Mouse (Mus musculus): ENCODE measurements around the gene Agr3. TPM values are rescaled to one million over a fixed set of nuclear protein-coding genes. Genes with fewer than 3 reads are reported as not detected.

Agr3 gene
- polyA plus RNA-seq, 1 experiment from 2014 or later, result 0.45 TPM

DNA sequence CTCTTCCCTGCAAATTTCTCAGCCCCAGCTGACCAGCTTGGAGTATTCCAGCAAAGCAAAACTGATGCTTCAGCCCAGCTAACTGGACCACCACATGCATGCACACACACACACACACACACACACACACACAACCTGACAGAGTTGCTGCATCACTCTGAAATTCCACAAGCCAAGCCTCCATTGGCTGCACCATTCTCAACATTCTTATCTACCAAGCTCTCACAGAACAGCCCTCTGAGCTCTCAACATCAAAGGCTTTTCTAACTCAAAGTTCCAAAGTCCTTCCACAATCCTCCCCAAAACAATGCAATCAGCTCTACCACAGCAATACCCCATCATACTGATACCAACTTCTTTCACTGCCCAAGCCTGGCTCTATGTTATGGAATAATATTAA is 7.4 kb downstream of the Agr3 start:
- no peaks in the 10 kb centered on the region for H3K27me3 ChIP-seq
- no peaks in the 10 kb centered on the region for H3K4me1 ChIP-seq (replicated peaks)
- H3K4me2 ChIP-seq, result no peak overlapping the region
- no peaks in the 10 kb centered on the region for H3K36me3 ChIP-seq
- no peaks in the 10 kb centered on the region for H3K9me3 ChIP-seq
- no peak overlapping the region for H3K4me3 ChIP-seq
- no peak overlapping the region for H3K9ac ChIP-seq
- no peak for ATAC-seq (ENCODE audit: low FRiP score, low read depth)
- no peak overlapping the region for H3K27ac ChIP-seq (replicated peaks)

DNA sequence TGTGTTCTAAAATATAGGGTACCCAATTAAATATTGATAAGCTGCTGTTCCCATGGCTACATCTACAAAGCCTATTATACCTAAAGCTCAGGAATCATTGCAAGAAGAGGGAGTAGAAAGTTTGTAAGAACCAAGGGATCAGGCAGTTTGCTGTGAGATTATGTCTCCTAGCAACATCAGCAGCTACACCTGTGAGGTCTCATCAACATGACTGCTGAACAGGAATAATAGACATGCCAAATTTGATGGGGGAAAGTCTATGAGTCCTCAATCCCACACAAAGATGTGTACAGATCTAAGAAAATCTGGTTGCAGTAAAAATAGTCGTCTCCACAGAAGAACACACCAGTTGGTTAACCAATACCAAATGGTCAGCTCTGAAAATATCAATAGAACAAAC is 26.3 kb downstream of the Agr3 start:
- WGBS, result 85% methylated on average over 1 of the region's 1 CpGs
- no peak for ATAC-seq (ENCODE audit: low FRiP score, low read depth)
- H3K4me1 ChIP-seq (replicated peaks), result no peaks in the 10 kb centered on the region

DNA sequence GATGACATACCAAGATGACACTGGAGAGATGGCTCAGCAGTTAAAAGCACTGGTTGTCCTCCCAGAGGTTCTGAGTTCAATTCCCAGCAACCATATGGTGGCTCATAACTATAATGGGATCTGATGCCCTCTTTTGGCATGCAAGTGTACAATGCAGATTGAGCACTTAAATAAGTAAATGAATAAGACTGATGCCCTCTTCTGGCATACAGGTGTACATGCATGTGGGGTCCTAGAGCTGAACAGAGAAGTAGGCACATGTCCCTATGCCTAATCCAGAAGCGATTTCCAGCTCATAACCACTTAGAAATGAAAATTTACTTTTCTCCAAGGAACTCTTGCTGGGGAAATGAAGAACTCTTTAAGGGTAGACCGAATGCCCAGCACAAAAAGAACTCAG is 31.8 kb downstream of the Agr3 start:
- no peaks in the 10 kb centered on the region for H3K27me3 ChIP-seq
- 71% methylated on average over 2 of the region's 2 CpGs for WGBS
- no peaks in the 10 kb centered on the region for H3K36me3 ChIP-seq
- no peaks in the 10 kb centered on the region for H3K9me3 ChIP-seq
- H3K4me2 ChIP-seq, result no peak overlapping the region
- no peak overlapping the region for H3K9ac ChIP-seq
- H3K4me3 ChIP-seq, result no peak overlapping the region
- ATAC-seq (ENCODE audit: low FRiP score, low read depth), result no peak
- H3K27ac ChIP-seq (replicated peaks), result no peak overlapping the region
- H3K4me1 ChIP-seq (replicated peaks), result no peaks in the 10 kb centered on the region

More for the DNA sequence above, 26.3 kb downstream of the Agr3 start:
- Histone ChIP-seq H3K4me3 (no peak overlapping the region), H3K9me3 (no peaks in the 10 kb centered on the region), H3K9ac (no peak overlapping the region), H3K27ac (replicated peaks) (no peak overlapping the region), H3K4me2 (no peak overlapping the region), H3K36me3 (no peaks in the 10 kb centered on the region), H3K27me3 (no peaks in the 10 kb centered on the region)

DNA sequence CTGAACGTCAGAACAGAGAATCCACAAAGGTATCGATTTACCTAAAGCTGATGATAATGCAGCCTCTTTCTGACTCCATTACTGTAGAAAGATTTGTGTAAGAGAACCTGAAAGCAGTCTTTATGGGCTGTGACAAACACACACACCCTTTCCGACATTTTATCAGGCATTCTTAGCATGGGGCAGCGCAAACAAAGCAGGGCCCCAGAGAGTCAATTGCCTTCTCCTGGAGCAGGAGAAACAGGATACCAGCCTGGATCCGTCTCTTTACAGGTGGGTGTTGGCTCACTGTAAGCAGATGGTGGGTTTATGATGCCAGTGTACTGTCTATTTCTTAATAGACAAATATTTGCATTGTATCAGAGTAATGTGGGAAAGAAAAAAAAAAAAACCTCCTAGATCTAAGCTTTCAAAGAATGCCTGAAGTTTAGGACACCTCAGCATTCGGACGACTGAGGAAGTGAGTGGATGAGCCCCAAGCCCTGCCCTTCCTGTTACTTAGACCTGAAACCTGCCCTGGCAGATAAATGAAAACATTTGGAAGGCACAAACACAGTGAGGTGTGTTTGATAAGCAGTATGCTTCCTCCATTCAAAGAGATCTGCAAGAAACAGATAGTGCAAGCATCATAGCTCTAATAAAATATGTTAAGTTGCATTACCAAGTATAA is 40.8 kb downstream of the Agr3 start:
- H3K4me3 ChIP-seq, result no peak overlapping the region
- no peak for ATAC-seq (ENCODE audit: low FRiP score, low read depth)
- no peaks in the 10 kb centered on the region for H3K4me1 ChIP-seq (replicated peaks)
- H3K36me3 ChIP-seq, result no peaks in the 10 kb centered on the region
- no peak overlapping the region for H3K4me2 ChIP-seq
- H3K27me3 ChIP-seq, result no peaks in the 10 kb centered on the region
- H3K27ac ChIP-seq (replicated peaks), result no peak overlapping the region
- WGBS, result 64% methylated on average over 7 of the region's 7 CpGs
- no peaks in the 10 kb centered on the region for H3K9me3 ChIP-seq
- H3K9ac ChIP-seq, result no peak overlapping the region

DNA sequence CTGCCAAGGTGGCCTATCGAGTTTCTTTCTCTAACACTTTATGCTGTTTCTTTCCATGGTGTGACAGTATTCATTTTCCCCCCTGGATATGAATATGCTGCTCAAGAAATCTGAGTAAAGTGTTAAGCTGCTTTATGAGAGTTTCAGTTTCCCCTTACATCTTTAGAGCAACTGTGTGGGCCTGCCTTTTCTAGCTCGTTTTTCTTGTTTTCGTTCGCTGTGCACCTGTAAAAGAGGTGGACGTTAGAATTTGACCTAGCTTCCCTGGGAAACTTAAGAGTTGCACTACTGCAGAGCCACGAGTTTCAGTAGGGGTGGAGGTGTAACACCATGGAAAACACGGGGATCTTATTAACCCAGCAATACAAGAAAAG is 41.3 kb downstream of the Agr3 start:
- H3K4me3 ChIP-seq, result no peak overlapping the region
- no peaks in the 10 kb centered on the region for H3K4me1 ChIP-seq (replicated peaks)
- H3K4me2 ChIP-seq, result no peak overlapping the region
- no peak overlapping the region for H3K27ac ChIP-seq (replicated peaks)
- no peak for ATAC-seq (ENCODE audit: low FRiP score, low read depth)
- no peaks in the 10 kb centered on the region for H3K27me3 ChIP-seq
- 86% methylated on average over 7 of the region's 7 CpGs for WGBS
- no peak overlapping the region for H3K9ac ChIP-seq
- H3K9me3 ChIP-seq, result no peaks in the 10 kb centered on the region
- no peaks in the 10 kb centered on the region for H3K36me3 ChIP-seq

DNA sequence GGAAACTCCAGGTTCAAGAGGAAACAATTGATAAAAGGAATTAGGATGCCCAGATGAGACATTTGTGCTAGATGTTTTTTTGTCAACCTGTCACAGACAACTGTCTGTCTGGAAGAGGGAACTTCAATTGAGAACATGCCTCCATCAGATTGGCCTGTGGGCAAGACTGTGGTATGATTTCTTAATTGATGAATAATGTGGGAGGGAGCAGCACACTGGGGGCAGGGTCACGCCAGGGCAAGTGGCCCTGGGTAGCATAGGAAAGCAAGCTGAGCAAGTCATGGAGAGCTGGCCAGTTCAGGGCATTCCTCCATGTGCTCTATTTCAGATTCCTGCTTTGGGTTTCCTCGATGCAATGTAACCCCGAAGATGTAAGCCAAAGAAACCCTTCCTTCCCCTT is 50.5 kb downstream of the Agr3 start:
- H3K4me3 ChIP-seq, result no peak overlapping the region
- H3K9ac ChIP-seq, result no peak overlapping the region
- H3K4me1 ChIP-seq (replicated peaks), result 0 out of 2 replicates have a peak, but pooled peaks cover 4% of the 10 kb centered on the region

DNA sequence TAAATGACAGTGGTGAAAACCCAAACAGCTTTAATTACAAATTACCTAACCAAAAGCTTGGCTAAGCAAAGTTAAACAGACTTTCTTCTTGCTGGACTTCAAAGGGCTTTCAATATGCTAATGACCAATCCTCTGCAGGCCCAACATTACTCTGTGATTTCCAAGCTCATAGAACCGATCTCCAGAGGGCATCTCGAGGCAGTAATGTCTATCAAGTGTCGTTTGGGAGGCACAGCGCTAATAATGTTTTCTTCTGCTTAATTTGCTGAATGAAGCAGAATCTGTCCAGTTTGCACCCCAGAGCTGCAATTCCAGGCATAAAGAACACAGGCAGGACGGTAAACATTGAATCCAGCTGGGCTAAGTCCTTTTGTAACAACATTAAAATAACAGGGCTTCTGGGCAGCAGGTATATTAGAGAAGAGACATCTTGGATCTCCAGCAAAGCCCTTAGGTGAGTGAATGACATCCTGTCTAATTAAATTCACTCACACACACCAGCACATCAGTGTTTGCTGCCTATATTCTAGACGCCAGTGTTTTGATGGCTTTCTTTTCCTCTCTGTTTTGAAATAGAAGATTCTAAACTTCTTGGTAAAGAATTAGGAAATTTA is 52.3 kb downstream of the Agr3 start:
- Histone ChIP-seq H3K27ac (replicated peaks) (no peak overlapping the region), H3K36me3 (no peaks in the 10 kb centered on the region), H3K4me3 (no peak overlapping the region), H3K4me1 (replicated peaks) (peaks cover 11% of the 10 kb centered on the region), H3K9me3 (no peaks in the 10 kb centered on the region), H3K9ac (no peak overlapping the region), H3K4me2 (no peak overlapping the region), H3K27me3 (no peaks in the 10 kb centered on the region)
- 34% methylated on average over 6 of the region's 6 CpGs for WGBS
- peak; percentile 51; the same call in 1 of the 2 replicates for ATAC-seq (ENCODE audit: low FRiP score, low read depth)

More for the DNA sequence above, 50.5 kb downstream of the Agr3 start:
- Histone ChIP-seq H3K27ac (replicated peaks) (no peak overlapping the region), H3K4me2 (no peak overlapping the region), H3K27me3 (no peaks in the 10 kb centered on the region), H3K36me3 (no peaks in the 10 kb centered on the region), H3K9me3 (no peaks in the 10 kb centered on the region)
- ATAC-seq (ENCODE audit: low FRiP score, low read depth), result no peak
- 86% methylated on average over 3 of the region's 3 CpGs for WGBS

DNA sequence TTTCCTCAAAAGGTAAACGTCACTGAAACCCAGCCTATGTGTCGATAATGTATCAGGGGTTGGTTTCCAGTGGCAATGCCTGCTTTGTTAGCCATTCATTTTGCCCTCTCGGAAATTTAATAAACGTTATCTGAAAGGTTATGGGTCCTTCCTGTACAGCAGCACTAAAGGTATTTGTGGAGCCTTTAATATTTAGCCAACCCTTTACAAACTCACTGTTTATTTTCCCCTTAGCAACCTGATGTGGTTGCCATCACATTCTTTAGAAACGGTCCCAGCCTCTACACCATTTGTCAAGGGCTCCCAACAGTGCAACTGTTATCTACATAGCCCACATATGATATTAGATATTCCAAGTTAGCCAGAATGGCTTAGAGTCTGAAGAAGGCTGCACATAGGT is 54.2 kb downstream of the Agr3 start:
- 89% methylated on average over 5 of the region's 5 CpGs for WGBS
- Histone ChIP-seq H3K9ac (no peak overlapping the region), H3K36me3 (no peaks in the 10 kb centered on the region), H3K4me1 (replicated peaks) (peaks cover 11% of the 10 kb centered on the region), H3K4me2 (no peak overlapping the region), H3K9me3 (no peaks in the 10 kb centered on the region), H3K4me3 (no peak overlapping the region), H3K27me3 (no peaks in the 10 kb centered on the region), H3K27ac (replicated peaks) (no peak overlapping the region)
- no peak for ATAC-seq (ENCODE audit: low FRiP score, low read depth)

DNA sequence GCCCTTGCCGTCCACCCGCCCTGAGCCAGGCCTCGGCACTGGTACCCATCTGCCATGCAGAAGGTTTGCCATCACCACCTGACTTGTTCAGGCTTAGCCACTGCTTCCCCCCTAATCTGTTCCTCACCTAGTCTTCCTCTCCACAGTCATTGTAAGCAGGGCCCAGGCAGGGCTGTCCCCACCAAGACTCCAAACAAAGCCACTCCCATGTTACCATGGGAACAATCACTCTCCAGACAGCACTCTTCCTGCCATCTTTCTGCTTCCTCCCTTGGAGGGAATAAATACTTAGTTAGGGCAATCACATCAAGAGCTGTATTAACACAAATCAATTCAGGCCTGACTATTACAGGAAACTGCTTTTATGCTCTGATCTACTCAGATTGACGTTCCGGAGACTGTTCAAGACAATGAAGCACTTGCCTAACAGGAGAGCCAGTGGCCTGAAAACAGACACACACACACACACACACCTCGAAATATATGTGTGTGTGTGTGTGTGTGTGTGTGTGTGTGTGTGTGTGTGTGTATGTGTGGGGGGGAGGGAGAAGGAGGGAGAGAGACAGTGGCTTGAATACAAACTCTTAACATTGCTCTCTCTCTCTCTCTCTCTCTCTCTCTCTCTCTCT is 56.4 kb downstream of the Agr3 start:
- peaks cover 11% of the 10 kb centered on the region for H3K4me1 ChIP-seq (replicated peaks)
- H3K9ac ChIP-seq, result no peak overlapping the region
- no peaks in the 10 kb centered on the region for H3K27me3 ChIP-seq
- H3K4me2 ChIP-seq, result no peak overlapping the region
- H3K4me3 ChIP-seq, result no peak overlapping the region
- 42% methylated on average over 6 of the region's 6 CpGs for WGBS
- ATAC-seq (ENCODE audit: low FRiP score, low read depth), result peak; percentile 87
- H3K27ac ChIP-seq (replicated peaks), result 0 out of 2 replicates have a peak overlapping the region, but pooled peaks have one; percentile 46
- H3K9me3 ChIP-seq, result no peaks in the 10 kb centered on the region
- no peaks in the 10 kb centered on the region for H3K36me3 ChIP-seq

DNA sequence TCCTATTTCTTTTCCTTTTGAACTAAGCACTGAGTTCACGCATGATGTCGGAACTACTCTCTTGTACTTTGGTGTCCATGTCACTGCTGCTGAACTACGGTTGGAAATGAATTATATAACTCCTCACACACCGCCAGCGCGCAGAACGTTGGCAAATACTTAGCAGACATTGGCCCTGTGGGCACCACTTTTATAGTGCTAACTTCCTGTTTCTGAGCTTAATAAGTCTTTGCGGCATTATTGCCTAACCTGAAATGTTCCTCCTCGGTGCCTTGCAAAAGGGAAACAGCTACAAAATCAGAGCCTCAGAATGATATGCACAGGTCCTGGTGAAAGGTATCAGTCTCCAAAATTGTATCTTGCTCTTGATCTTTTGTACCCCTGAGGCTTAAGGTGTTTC is 58.1 kb downstream of the Agr3 start:
- Histone ChIP-seq H3K27ac (replicated peaks) (no peak overlapping the region), H3K4me3 (no peak overlapping the region), H3K4me2 (no peak overlapping the region), H3K9ac (no peak overlapping the region), H3K27me3 (no peaks in the 10 kb centered on the region), H3K36me3 (no peaks in the 10 kb centered on the region), H3K4me1 (replicated peaks) (peaks cover 6% of the 10 kb centered on the region), H3K9me3 (no peaks in the 10 kb centered on the region)
- WGBS, result 93% methylated on average over 9 of the region's 9 CpGs
- ATAC-seq (ENCODE audit: low FRiP score, low read depth), result no peak

DNA sequence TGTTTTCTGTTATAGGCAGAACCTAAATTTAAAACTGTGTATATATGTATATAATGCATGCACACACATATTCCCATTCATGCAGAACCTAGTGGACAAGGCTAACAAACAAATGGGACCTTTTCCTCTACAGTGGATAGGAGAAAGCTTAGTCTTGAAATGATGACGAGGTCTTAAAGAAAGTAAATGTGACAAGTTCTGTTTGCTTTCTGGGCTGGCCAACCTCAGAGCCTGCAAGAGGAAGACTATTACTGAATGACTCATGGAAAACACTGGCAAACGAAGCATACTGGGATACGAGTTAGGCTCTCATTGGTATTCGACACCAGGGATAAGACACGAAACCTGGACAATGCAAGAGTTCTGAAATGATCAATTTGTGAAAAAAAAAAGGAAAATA is 59.3 kb downstream of the Agr3 start:
- H3K36me3 ChIP-seq, result no peaks in the 10 kb centered on the region
- WGBS, result 89% methylated on average over 5 of the region's 5 CpGs
- ATAC-seq (ENCODE audit: low FRiP score, low read depth), result no peak
- H3K4me1 ChIP-seq (replicated peaks), result peaks cover 6% of the 10 kb centered on the region
- H3K9me3 ChIP-seq, result no peaks in the 10 kb centered on the region
- H3K4me3 ChIP-seq, result no peak overlapping the region
- H3K9ac ChIP-seq, result no peak overlapping the region
- H3K27ac ChIP-seq (replicated peaks), result no peak overlapping the region
- H3K27me3 ChIP-seq, result no peaks in the 10 kb centered on the region
- H3K4me2 ChIP-seq, result no peak overlapping the region

DNA sequence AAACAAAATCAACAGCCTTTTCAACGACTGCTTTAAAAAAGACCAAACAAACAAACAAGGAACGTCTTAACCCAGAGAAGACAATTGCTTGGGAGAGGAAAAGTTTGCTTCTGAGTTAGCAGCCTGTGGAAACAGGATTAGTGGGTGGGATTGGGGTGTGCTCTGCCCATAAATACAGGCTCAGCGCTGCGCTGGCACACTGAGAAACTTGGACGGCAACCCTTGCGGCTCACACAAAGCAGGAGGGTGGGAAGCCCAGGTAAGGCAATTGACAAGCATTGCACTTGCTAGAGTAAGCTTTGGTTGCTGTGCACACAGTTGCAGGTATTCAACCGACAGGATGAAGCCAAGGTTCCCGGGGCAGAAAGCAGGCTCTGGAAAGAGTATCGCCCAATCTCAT is 67.3 kb downstream of the Agr3 start, which contains the start of gene Agr2:
TSS of gene Agr2 (plus strand) at position 197 of the 400 bp plus-strand sequence.
- H3K4me1 ChIP-seq (replicated peaks), result no peaks in the 10 kb centered on the region
- no peak within 1 kb of the TSS for H3K27ac ChIP-seq (replicated peaks)
- no peak within 1 kb of the TSS for H3K9ac ChIP-seq
- H3K4me3 ChIP-seq, result no peak within 1 kb of the TSS
- no peak for ATAC-seq (ENCODE audit: low FRiP score, low read depth)
- no peak within 1 kb of the TSS for H3K4me2 ChIP-seq
- H3K36me3 ChIP-seq, result no peaks in the 10 kb centered on the region
- H3K27me3 ChIP-seq, result no peaks in the 10 kb centered on the region
- 71% methylated on average over 9 of the region's 9 CpGs for WGBS
- H3K9me3 ChIP-seq, result no peaks in the 10 kb centered on the region
